8 mouse cellular contexts compared by ENCODE assay signal in the genomic region with DNA sequence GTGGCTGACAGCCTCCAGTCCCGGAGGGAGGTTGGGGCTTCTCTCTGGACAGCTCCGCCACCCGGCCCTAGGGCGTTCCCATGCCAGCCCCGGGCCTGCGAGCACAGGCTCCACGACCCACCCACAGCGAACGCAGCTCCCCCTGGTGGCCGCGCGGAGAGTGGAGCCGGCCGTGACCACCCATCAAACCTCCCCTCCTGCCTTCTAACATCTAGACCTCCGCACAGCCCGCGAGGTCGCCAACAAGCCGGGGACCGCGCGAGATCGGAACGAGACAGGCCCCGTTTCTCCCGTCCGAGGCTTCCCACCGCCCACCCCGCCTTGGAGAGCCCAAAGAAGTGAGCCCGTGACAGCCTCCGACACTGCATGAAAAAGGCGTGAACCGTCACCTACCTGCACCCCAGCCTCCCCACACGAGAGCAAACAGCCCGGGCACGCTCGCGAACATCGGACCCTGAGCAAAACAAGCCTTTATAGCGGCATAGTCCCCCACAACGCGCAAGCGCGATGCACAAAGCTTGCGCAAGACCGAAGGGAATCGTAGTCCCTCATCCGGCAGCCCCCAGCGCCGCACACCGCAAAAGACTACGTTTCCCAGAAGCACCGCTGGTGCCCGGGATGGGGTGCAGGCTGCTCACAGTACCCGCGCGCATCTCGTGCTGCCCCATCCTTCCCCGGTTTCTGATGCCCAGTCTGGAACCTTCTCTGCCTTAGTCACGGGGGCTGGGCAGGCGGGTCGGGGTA. TPM values are rescaled to one million over a fixed set of nuclear protein-coding genes. Genes with fewer than 3 reads are reported as not detected.
A peak's percentile ranks its signal among the peaks of the same experiment; 100 is the strongest.
DNase-seq lines count a peak whose midpoint lies in the region; ATAC-seq and TF ChIP-seq lines count a peak whose summit lies in the region.

A gene (minus strand): TSS at position 540 of the 744 bp plus-strand sequence.

- no peaks in the 10 kb centered on the region for H3K9me3 ChIP-seq in hindbrain, embryonic 10.5 days
- H3K9me3 ChIP-seq in lung, postnatal 0 days (ENCODE audit: low read length) = no peaks in the 10 kb centered on the region

- peak; percentile 99 for ATAC-seq in frontal cortex, adult (ENCODE audit: low TSS enrichment)
- peak; percentile 97 for ATAC-seq in lung, postnatal 0 days

- TF ChIP-seq CTCF in lung, postnatal 0 days (IDR thresholded peaks at IDR 0.05) = peak; percentile 96

- TF ChIP-seq EP300 in lung, postnatal 0 days (IDR thresholded peaks at IDR 0.05) = no peak

- under 1% methylated on average over 62 of the region's 62 CpGs for WGBS in hindbrain, embryonic 10.5 days
- under 1% methylated on average over 61 of the region's 62 CpGs for WGBS in lung, postnatal 0 days

- peaks cover 13% of the 10 kb centered on the region for H3K36me3 ChIP-seq in hindbrain, embryonic 10.5 days
- 0 out of 2 replicates have a peak, but pooled peaks cover 7% of the 10 kb centered on the region for H3K36me3 ChIP-seq in lung, postnatal 0 days (ENCODE audit: insufficient read depth, low read length)

- DNase-seq in MEL-GATA-1-ER (ENCODE audit: extremely low read depth, low read depth) = peak; percentile 79
- peak; percentile 91 for DNase-seq in cerebellum, adult 8-10 months
- peak; percentile 92 for DNase-seq in hindbrain, embryonic 10.5 days (ENCODE audit: low spot score)
- peak; percentile 97 for DNase-seq in layer of hippocampus, adult 9-11 months
- peak; percentile 96 for DNase-seq in lung, postnatal 0 days (ENCODE audit: low spot score)
- peak; percentile 82 for DNase-seq in ovary, postnatal 14 days (ENCODE audit: low spot score)
- peak; percentile 95 for DNase-seq in thymus, postnatal 14 days

- peak within 1 kb of the TSS; percentile 91 for H3K27ac ChIP-seq in hindbrain, embryonic 10.5 days
- peak within 1 kb of the TSS; percentile 80 for H3K27ac ChIP-seq in lung, postnatal 0 days (ENCODE audit: low read length)

- H3K4me3 ChIP-seq in hindbrain, embryonic 10.5 days = peak within 1 kb of the TSS; percentile 80
- peak within 1 kb of the TSS; percentile 83 for H3K4me3 ChIP-seq in lung, postnatal 0 days (ENCODE audit: low read depth, low read length)

- H3K4me2 ChIP-seq in lung, postnatal 0 days (replicated peaks; ENCODE audit: low read depth, low read length) = peak within 1 kb of the TSS; percentile 73

- peaks cover 19% of the 10 kb centered on the region for H3K4me1 ChIP-seq in hindbrain, embryonic 10.5 days (replicated peaks)
- peaks cover 17% of the 10 kb centered on the region for H3K4me1 ChIP-seq in lung, postnatal 0 days (ENCODE audit: insufficient read depth, low read depth, low read length)

- H3K27me3 ChIP-seq in hindbrain, embryonic 10.5 days (ENCODE audit: insufficient read depth, poor library complexity, severe bottlenecking) = no peaks in the 10 kb centered on the region
- no peaks in the 10 kb centered on the region for H3K27me3 ChIP-seq in lung, postnatal 0 days (replicated peaks; ENCODE audit: insufficient read depth, low read length)

- peak within 1 kb of the TSS; percentile 63 for H3K9ac ChIP-seq in lung, postnatal 0 days (replicated peaks; ENCODE audit: low read depth)

RNA-seq across cellular contexts. Expression of the gene that starts here (rescaled TPM):
- 63.6 and 65.8 TPM in 2 replicates for polyA plus RNA-seq in hindbrain, embryonic 10.5 days (2016; fragmentation: Nextera tagmentation; extraction: Ambion mirVana)
- polyA plus RNA-seq in lung, postnatal 0 days (2015; fragmentation: Nextera tagmentation; extraction: Ambion mirVana) = 57.4 and 71.6 TPM in 2 replicates

Comparison
In these comparisons a context has a peak if more than half of its experiments do, and no peak if none do; other contexts are left out.
1. Peak in every context shown above with its lines: DNase-seq, ATAC-seq, H3K4me3 ChIP-seq and H3K27ac ChIP-seq.